Mouse (Mus musculus) cerebellum, adult 8-10 months (tissue): ENCODE results near the gene Mtmr12.
"Not testable (repeated sequence)": the region's sequence is repeated elsewhere in the genome, so short reads cannot be mapped to it uniquely, and the experiment has no call there.

Experiments
- DNase-seq: peaks from one replicate; pipeline ENCODE4 v3.0.0; 2022

Mtmr12 gene

GRCm38 (mm10) chr15:12204319-12205159, at the start of gene Mtmr12:
Gene Mtmr12 (plus strand): TSS chr15:12205028.
- DNase-seq = peak; percentile 100

DNA sequence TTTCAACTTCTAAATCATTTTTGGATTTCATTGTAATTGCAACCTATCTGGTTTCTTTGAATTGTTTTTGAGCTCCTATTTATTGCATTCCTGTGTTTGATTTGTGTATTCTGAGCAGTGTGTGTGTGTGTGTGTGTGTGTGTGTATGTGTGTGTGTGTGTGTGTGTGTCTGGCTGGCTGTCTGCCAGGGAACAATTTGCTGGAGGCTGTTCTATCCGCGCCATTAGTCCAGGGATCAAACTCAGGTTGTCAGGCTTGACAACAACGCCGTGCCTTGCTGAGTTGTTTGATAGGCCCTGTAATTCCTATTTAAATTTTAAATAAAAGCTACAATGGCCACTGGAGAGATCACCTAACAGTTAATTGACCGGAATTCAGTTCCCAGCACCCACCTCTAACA, 26.7 kb upstream of the Mtmr12 start:
- no peak for DNase-seq

DNA sequence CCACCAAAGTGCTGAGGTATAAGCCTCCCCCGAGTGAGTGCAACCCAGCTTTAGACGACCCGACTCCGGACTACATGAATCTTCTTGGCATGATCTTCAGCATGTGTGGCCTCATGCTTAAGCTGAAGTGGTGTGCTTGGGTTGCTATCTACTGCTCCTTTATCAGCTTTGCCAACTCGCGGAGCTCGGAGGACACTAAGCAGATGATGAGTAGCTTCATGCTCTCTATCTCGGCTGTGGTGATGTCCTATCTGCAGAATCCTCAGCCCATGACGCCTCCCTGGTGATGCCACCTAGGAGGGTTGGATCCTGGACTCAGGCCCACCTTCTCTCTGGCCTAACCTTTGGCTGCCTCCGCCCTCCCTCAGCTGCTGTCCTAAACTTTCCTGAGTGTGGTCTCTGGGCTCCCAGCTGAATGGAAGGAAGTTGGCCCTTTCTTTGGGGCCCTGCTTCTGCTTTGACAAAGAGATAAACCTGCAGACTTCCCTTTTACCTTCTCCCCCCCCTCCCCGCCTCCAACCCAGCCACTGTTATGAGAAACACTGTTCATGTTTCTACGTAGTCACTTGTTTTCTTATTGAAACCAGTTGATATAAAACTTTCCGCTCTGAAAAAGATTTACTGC, 23.5 kb upstream of the Mtmr12 start:
- DNase-seq = not testable (repeated sequence)

- DNase-seq = no peak
These were observed 10.7 kb upstream of the Mtmr12 start for GRCm38 (mm10) chr15:12193880-12194816.

GRCm38 (mm10) chr15:12194817-12195735, 9.8 kb upstream of the Mtmr12 start:
- no peak for DNase-seq

- DNase-seq = no peak
These were observed 8.9 kb upstream of the Mtmr12 start for GRCm38 (mm10) chr15:12195966-12196365.

- peak; percentile 73 for DNase-seq
These were observed 8.2 kb upstream of the Mtmr12 start for GRCm38 (mm10) chr15:12196410-12197191.

- no peak for DNase-seq
These were observed 7.5 kb upstream of the Mtmr12 start for GRCm38 (mm10) chr15:12197361-12197760.

- no peak for DNase-seq
These were observed 4.8 kb upstream of the Mtmr12 start for GRCm38 (mm10) chr15:12200021-12200420.

DNA sequence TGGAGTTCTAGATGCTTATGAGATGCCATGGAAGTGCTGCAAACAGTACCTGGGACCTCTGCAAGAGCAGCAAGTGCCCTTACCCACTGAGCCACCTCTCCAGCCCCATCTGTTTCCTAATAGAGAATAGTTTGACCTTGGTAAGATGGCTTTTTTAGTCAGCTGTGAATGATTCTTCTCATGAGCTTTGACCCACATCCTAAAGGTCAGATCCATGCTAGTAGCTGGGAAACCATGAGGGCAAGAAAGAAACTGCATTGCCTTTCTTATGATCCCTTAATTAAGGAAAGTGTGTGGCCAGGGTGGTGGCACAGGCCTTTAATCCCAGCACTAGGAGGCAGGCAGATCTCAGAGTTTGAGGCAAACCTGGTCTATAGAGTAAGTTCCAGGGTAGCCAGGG, 3.0 kb upstream of the Mtmr12 start:
- no peak for DNase-seq

DNA sequence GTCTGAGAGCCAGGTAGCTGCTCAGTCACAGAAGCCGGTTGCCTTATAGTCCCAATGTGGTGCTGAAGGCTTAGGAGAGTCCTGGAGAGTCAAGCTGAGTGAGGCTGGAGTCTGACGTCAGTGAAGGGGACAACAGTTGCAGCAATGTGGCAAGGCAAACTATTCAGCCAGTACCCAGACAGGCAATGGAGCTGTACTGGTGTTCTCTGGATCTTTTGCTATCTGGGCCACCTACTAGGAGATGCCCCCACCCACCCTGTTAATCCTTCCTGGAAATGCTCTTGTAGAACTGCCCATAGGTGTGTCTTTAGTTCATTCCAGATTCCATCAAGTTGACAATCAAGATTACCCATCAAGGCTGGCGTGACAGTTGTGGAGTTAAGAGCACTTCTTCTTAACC, 2.4 kb upstream of the Mtmr12 start:
- no peak for DNase-seq

- not testable (repeated sequence) for DNase-seq
These were observed 1.8 kb upstream of the Mtmr12 start for GRCm38 (mm10) chr15:12203008-12203407.

DNA sequence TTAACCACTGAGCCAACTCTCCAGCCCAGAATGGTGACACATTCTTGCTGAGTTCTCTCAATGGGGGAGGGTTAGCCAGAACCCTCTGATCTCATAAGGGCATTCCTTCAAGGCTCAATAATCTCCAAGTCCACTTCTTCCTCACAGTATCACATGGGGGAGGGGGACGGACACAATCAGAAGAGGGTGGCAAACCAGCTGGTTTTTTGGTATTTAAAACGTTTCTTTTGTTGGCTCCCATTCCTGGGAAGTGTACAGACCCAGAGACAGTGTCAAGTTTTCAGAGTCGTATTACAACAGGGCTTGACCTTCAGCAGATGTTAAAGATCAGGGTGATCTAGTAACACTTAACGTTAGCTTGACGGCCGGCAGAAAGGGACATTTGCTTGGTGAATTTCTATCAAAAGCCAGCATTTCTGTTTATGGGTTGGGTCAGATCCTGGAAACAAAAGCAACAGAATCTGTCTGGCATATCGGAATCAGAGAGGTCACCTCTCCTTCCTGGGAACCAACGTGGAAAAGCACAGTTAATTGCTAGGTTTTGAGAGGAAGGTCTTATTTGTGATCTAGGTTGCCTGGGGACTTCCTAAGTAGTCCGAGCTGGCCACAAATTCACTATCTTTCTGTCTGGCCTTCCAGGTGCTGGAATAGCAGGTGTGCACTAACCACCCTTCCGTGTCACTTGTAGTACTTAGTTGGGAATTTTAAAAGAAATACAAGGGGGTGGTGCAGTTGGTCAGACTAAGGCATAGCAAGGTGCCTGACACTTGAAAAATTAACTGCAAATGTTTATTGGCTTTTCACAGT, 1.1 kb upstream of the Mtmr12 start:
- no peak for DNase-seq

DNA sequence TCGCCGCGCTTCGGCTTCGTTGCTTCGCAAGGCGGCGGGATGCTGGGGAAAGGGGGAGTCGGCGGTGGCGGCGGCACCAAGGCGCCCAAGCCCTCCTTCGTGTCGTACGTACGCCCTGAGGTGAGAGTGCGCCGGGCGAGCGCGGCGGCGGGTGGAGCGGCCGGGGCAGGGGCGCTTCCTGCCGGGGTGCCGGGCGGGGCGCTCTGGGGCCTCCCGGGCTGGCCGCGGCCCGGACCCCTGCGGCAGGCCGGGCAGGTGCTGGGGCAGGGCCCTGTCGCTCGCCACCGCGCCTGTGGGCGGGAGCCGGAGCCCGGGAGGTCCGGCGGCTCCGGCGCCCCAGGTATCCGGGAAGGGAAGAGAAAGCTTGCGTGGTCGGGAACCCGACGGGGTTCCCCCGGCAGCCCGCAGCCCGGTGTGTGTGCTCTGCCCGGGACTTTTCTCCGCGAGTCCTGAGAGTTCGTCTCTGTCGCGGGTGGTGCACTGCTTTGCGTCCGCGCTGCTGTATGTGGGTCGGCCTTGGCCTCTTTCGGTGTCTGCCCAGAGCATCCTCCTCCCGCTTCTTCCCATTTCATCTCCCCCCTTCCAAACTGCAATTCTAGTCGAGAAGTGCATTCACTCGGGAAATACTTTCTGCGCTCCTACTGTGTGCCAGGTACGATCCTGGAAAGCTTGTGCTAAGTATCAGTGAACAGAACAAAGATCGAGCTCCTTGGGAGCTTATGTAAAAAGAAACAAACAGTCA, 503 bp downstream of the Mtmr12 start:
- no peak for DNase-seq

GRCm38 (mm10) chr15:12205902-12206645, 1.2 kb downstream of the Mtmr12 start:
- peak; percentile 51 for DNase-seq

DNA sequence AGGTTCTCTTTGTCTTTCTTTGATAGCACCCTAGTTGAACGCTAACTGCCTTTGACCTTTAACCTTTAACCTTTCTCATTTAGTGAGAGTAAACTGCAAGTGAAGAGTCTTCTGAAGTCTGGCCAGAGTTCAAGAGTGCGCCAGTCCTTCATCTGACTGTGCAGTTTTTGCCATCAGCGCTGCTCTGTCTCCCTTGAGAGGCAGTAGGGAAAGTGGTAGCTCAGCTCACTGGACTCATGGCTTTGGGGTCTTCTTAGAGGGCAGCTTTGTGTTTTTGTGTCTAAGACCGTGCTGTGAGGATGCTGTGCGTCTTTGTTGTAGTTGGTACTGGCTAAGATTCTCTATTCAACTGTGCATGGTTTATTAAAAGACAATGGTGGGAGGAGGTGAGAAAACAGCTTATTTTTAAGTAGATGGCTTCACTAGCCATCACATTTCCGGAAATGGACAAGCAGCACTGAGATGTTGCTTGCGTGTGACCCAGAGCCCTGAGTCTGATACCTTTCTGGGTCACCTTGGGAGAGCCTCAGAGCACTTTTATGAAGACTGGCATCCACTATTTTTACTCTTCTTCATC, 1.9 kb downstream of the Mtmr12 start:
- DNase-seq = no peak

- DNase-seq = no peak
These were observed 2.8 kb downstream of the Mtmr12 start for GRCm38 (mm10) chr15:12207556-12208090.

GRCm38 (mm10) chr15:12211577-12211976, 6.7 kb downstream of the Mtmr12 start:
- DNase-seq = peak; percentile 82
